Mouse (Mus musculus): Measurements from ENCODE around the gene Vmn1r2. TPM values are rescaled to one million over a fixed set of nuclear protein-coding genes. Genes with fewer than 3 reads are reported as not detected.

Vmn1r2 gene
- polyA plus RNA-seq, 1 experiment from 2014 or later = not detected

Other genes with a start within 250 kb of the Vmn1r2 start
- not detected in 2 replicates for gene Vmn1r3, start 18.0 kb downstream of the Vmn1r2 start, polyA plus RNA-seq (2015; fragmentation: Nextera tagmentation; extraction: Ambion mirVana)

Data from neural tube, embryonic 13.5 days (tissue).